Mouse (Mus musculus): ENCODE measurements at regions not wholly inside any gene's neighbourhood (a gene's known extent, or its start where the extent isn't known, plus 50 kb on each side); places are given as distances from the start of the nearest gene placed in this dataset.
"Not testable (repeated sequence)": the region's sequence is repeated elsewhere in the genome, so short reads cannot be mapped to it uniquely, and the experiment has no call there.

- Histone ChIP-seq H3K4me3 (ENCODE audit: low read depth, low read length) (no peak overlapping the region), H3K27me3 (ENCODE audit: control insufficient read depth, insufficient read depth, low read length) (no peaks in the 10 kb centered on the region), H3K27ac (replicated peaks; ENCODE audit: low read depth, low read length) (no peak overlapping the region), H3K9ac (replicated peaks; ENCODE audit: low read length) (no peak overlapping the region), H3K36me3 (replicated peaks; ENCODE audit: control insufficient read depth, insufficient read depth, low read depth, low read length) (no peaks in the 10 kb centered on the region), H3K4me2 (ENCODE audit: low read depth, low read length) (no peak overlapping the region), H3K9me3 (replicated peaks; ENCODE audit: control insufficient read depth, low read length) (no peaks in the 10 kb centered on the region), H3K4me1 (ENCODE audit: control insufficient read depth, insufficient read depth, low read length) (no peaks in the 10 kb centered on the region)
- WGBS, result 67% methylated on average over 2 of the region's 2 CpGs
- no peak for ATAC-seq (replicated peaks; ENCODE audit: insufficient number of reproducible peaks, low FRiP score, low TSS enrichment, low read depth)
- no peak for DNase-seq (ENCODE audit: low spot score)
These were observed 222.0 kb downstream of the Trib2 start for GRCm38 (mm10) chr12:15594704-15595103.

GRCm38 (mm10) chr12:15587864-15588263 is 228.9 kb downstream of the Trib2 start:
- not testable (repeated sequence) for DNase-seq (ENCODE audit: low spot score); H3K27ac ChIP-seq (replicated peaks; ENCODE audit: low read depth, low read length); H3K4me2 ChIP-seq (ENCODE audit: low read depth, low read length); ATAC-seq (replicated peaks; ENCODE audit: insufficient number of reproducible peaks, low FRiP score, low TSS enrichment, low read depth); H3K4me1 ChIP-seq (ENCODE audit: control insufficient read depth, insufficient read depth, low read length); H3K9ac ChIP-seq (replicated peaks; ENCODE audit: low read length); H3K27me3 ChIP-seq (ENCODE audit: control insufficient read depth, insufficient read depth, low read length); H3K36me3 ChIP-seq (replicated peaks; ENCODE audit: control insufficient read depth, insufficient read depth, low read depth, low read length); H3K9me3 ChIP-seq (replicated peaks; ENCODE audit: control insufficient read depth, low read length); H3K4me3 ChIP-seq (ENCODE audit: low read depth, low read length)
- WGBS, result 94% methylated on average over 2 of the region's 2 CpGs

GRCm38 (mm10) chr12:15586706-15587442 is 229.8 kb downstream of the Trib2 start:
- H3K27ac ChIP-seq (replicated peaks; ENCODE audit: low read depth, low read length), result no peak overlapping the region
- H3K4me3 ChIP-seq (ENCODE audit: low read depth, low read length), result no peak overlapping the region
- ATAC-seq (replicated peaks; ENCODE audit: insufficient number of reproducible peaks, low FRiP score, low TSS enrichment, low read depth) (no peak), DNase-seq (ENCODE audit: low spot score) (no peak)
- H3K4me2 ChIP-seq (ENCODE audit: low read depth, low read length), result no peak overlapping the region
- WGBS, result 77% methylated on average over 4 of the region's 4 CpGs
- H3K36me3 ChIP-seq (replicated peaks; ENCODE audit: control insufficient read depth, insufficient read depth, low read depth, low read length), result no peaks in the 10 kb centered on the region
- H3K4me1 ChIP-seq (ENCODE audit: control insufficient read depth, insufficient read depth, low read length), result no peaks in the 10 kb centered on the region
- H3K27me3 ChIP-seq (ENCODE audit: control insufficient read depth, insufficient read depth, low read length), result no peaks in the 10 kb centered on the region
- no peak overlapping the region for H3K9ac ChIP-seq (replicated peaks; ENCODE audit: low read length)
- no peaks in the 10 kb centered on the region for H3K9me3 ChIP-seq (replicated peaks; ENCODE audit: control insufficient read depth, low read length)

GRCm38 (mm10) chr12:15585845-15586244 is 230.9 kb downstream of the Trib2 start:
- DNase-seq (ENCODE audit: low spot score), result no peak

GRCm38 (mm10) chr12:15584721-15585120 is 232.0 kb downstream of the Trib2 start:
- DNase-seq (ENCODE audit: low spot score), result no peak
- 85% methylated on average over 4 of the region's 4 CpGs for WGBS

More at GRCm38 (mm10) chr12:15585845-15586244, 230.9 kb downstream of the Trib2 start:
- Histone ChIP-seq H3K27me3 (ENCODE audit: control insufficient read depth, insufficient read depth, low read length) (no peaks in the 10 kb centered on the region), H3K9ac (replicated peaks; ENCODE audit: low read length) (no peak overlapping the region), H3K4me2 (ENCODE audit: low read depth, low read length) (no peak overlapping the region), H3K4me1 (ENCODE audit: control insufficient read depth, insufficient read depth, low read length) (no peaks in the 10 kb centered on the region), H3K4me3 (ENCODE audit: low read depth, low read length) (no peak overlapping the region), H3K36me3 (replicated peaks; ENCODE audit: control insufficient read depth, insufficient read depth, low read depth, low read length) (no peaks in the 10 kb centered on the region), H3K9me3 (replicated peaks; ENCODE audit: control insufficient read depth, low read length) (no peaks in the 10 kb centered on the region), H3K27ac (replicated peaks; ENCODE audit: low read depth, low read length) (no peak overlapping the region)
- 89% methylated on average over 1 of the region's 1 CpGs for WGBS
- no peak for ATAC-seq (replicated peaks; ENCODE audit: insufficient number of reproducible peaks, low FRiP score, low TSS enrichment, low read depth)

GRCm38 (mm10) chr12:15566785-15567109 is 250.0 kb downstream of the Trib2 start:
- 52% methylated on average over 4 of the region's 4 CpGs for WGBS
- no peaks in the 10 kb centered on the region for H3K27me3 ChIP-seq (ENCODE audit: control insufficient read depth, insufficient read depth, low read length)
- no peaks in the 10 kb centered on the region for H3K9me3 ChIP-seq (replicated peaks; ENCODE audit: control insufficient read depth, low read length)
- H3K4me3 ChIP-seq (ENCODE audit: low read depth, low read length), result no peak overlapping the region
- no peaks in the 10 kb centered on the region for H3K4me1 ChIP-seq (ENCODE audit: control insufficient read depth, insufficient read depth, low read length)
- no peak for ATAC-seq (replicated peaks; ENCODE audit: insufficient number of reproducible peaks, low FRiP score, low TSS enrichment, low read depth)
- H3K27ac ChIP-seq (replicated peaks; ENCODE audit: low read depth, low read length), result peak overlapping the region; percentile 16; the same call in 1 of the 2 replicates
- H3K4me2 ChIP-seq (ENCODE audit: low read depth, low read length), result no peak overlapping the region
- DNase-seq (ENCODE audit: low spot score), result no peak
- no peaks in the 10 kb centered on the region for H3K36me3 ChIP-seq (replicated peaks; ENCODE audit: control insufficient read depth, insufficient read depth, low read depth, low read length)
- no peak overlapping the region for H3K9ac ChIP-seq (replicated peaks; ENCODE audit: low read length)

More at GRCm38 (mm10) chr12:15584721-15585120, 232.0 kb downstream of the Trib2 start:
- ATAC-seq (replicated peaks; ENCODE audit: insufficient number of reproducible peaks, low FRiP score, low TSS enrichment, low read depth), result no peak
- no peak overlapping the region for H3K9ac ChIP-seq (replicated peaks; ENCODE audit: low read length)
- no peaks in the 10 kb centered on the region for H3K4me1 ChIP-seq (ENCODE audit: control insufficient read depth, insufficient read depth, low read length)
- no peaks in the 10 kb centered on the region for H3K9me3 ChIP-seq (replicated peaks; ENCODE audit: control insufficient read depth, low read length)
- no peak overlapping the region for H3K4me3 ChIP-seq (ENCODE audit: low read depth, low read length)
- H3K36me3 ChIP-seq (replicated peaks; ENCODE audit: control insufficient read depth, insufficient read depth, low read depth, low read length), result no peaks in the 10 kb centered on the region
- H3K27ac ChIP-seq (replicated peaks; ENCODE audit: low read depth, low read length), result no peak overlapping the region
- no peaks in the 10 kb centered on the region for H3K27me3 ChIP-seq (ENCODE audit: control insufficient read depth, insufficient read depth, low read length)
- no peak overlapping the region for H3K4me2 ChIP-seq (ENCODE audit: low read depth, low read length)

- ATAC-seq (replicated peaks; ENCODE audit: insufficient number of reproducible peaks, low FRiP score, low TSS enrichment, low read depth) (peak; percentile 87), DNase-seq (ENCODE audit: low spot score) (peak; percentile 62)
- Histone ChIP-seq H3K9me3 (replicated peaks; ENCODE audit: control insufficient read depth, low read length) (no peaks in the 10 kb centered on the region), H3K9ac (replicated peaks; ENCODE audit: low read length) (no peak overlapping the region), H3K4me1 (ENCODE audit: control insufficient read depth, insufficient read depth, low read length) (no peaks in the 10 kb centered on the region), H3K36me3 (replicated peaks; ENCODE audit: control insufficient read depth, insufficient read depth, low read depth, low read length) (no peaks in the 10 kb centered on the region), H3K4me2 (ENCODE audit: low read depth, low read length) (no peak overlapping the region), H3K27ac (replicated peaks; ENCODE audit: low read depth, low read length) (peak overlapping the region; percentile 16; the same call in 1 of the 2 replicates), H3K4me3 (ENCODE audit: low read depth, low read length) (no peak overlapping the region), H3K27me3 (ENCODE audit: control insufficient read depth, insufficient read depth, low read length) (no peaks in the 10 kb centered on the region)
- 17% methylated on average over 3 of the region's 3 CpGs for WGBS
These were observed 250.6 kb downstream of the Trib2 start for GRCm38 (mm10) chr12:15565941-15566784.

- WGBS, result 49% methylated on average over 4 of the region's 4 CpGs
- no peak overlapping the region for H3K4me3 ChIP-seq (ENCODE audit: low read depth, low read length)
These were observed 253.9 kb downstream of the Trib2 start for GRCm38 (mm10) chr12:15562826-15563225.

More at GRCm38 (mm10) chr12:15562826-15563225, 253.9 kb downstream of the Trib2 start:
- Histone ChIP-seq H3K4me2 (ENCODE audit: low read depth, low read length) (no peak overlapping the region), H3K4me1 (ENCODE audit: control insufficient read depth, insufficient read depth, low read length) (no peaks in the 10 kb centered on the region), H3K27me3 (ENCODE audit: control insufficient read depth, insufficient read depth, low read length) (no peaks in the 10 kb centered on the region), H3K9ac (replicated peaks; ENCODE audit: low read length) (no peak overlapping the region), H3K9me3 (replicated peaks; ENCODE audit: control insufficient read depth, low read length) (no peaks in the 10 kb centered on the region), H3K27ac (replicated peaks; ENCODE audit: low read depth, low read length) (no peak overlapping the region), H3K36me3 (replicated peaks; ENCODE audit: control insufficient read depth, insufficient read depth, low read depth, low read length) (no peaks in the 10 kb centered on the region)
- ATAC-seq (replicated peaks; ENCODE audit: insufficient number of reproducible peaks, low FRiP score, low TSS enrichment, low read depth) (no peak), DNase-seq (ENCODE audit: low spot score) (peak; percentile 20)

All from embryonic facial prominence, embryonic 11.5 days (tissue).